Mouse (Mus musculus): ENCODE measurements at regions not wholly inside any gene's neighbourhood (a gene's known extent, or its start where the extent isn't known, plus 50 kb on each side); places are given as distances from the start of the nearest gene placed in this dataset.

GRCm38 (mm10) chr12:16052353-16052752 lies 235.6 kb upstream of the Trib2 start:
- TF ChIP-seq SIN3A (IDR thresholded peaks at IDR 0.05; ENCODE audit: low read length) (no peak), POLR2AphosphoS2 (IDR thresholded peaks at IDR 0.05; ENCODE audit: low read length) (no peak), RCOR1 (IDR thresholded peaks at IDR 0.05; ENCODE audit: low read depth, low read length) (no peak), GATA1 (IDR thresholded peaks at IDR 0.05; ENCODE audit: low read depth, low read length) (no peak), MAFK (IDR thresholded peaks at IDR 0.05; ENCODE audit: borderline replicate concordance, low read depth, low read length) (no peak), CTCF (IDR thresholded peaks at IDR 0.05 in 2 of 3, conservative IDR thresholded peaks at IDR 0.05 in 1 of 3; ENCODE audit: control insufficient read depth in 1 of 3, insufficient read depth in 1 of 3, low read depth in 2 of 3, low read length in 3 of 3, poor library complexity in 1 of 3, severe bottlenecking in 1 of 3) (no peak), CHD2 (IDR thresholded peaks at IDR 0.05; ENCODE audit: low read length) (no peak)
- H3K36me3 ChIP-seq (ENCODE audit: control insufficient read depth in 1 of 2, insufficient read depth in 2 of 2, low read length in 2 of 2), result peaks cover 0 to 23% of the 10 kb centered on the region in 2 experiments; a peak in 2 of 4 replicates
- H3K79me2 ChIP-seq (ENCODE audit: control insufficient read depth, insufficient read depth, low read length, poor library complexity), result no peaks in the 10 kb centered on the region
- no peak overlapping the region for H3K27ac ChIP-seq (ENCODE audit: control insufficient read depth, low read depth, low read length)
- no peak for DNase-seq (ENCODE audit: low read depth, low spot score)
- peaks cover 25 to 31% of the 10 kb centered on the region in 2 experiments for H3K4me1 ChIP-seq (ENCODE audit: control insufficient read depth in 1 of 2, insufficient read depth in 2 of 2, low read length in 2 of 2)
- H3K9me3 ChIP-seq (replicated peaks; ENCODE audit: insufficient read depth, low read length), result no peaks in the 10 kb centered on the region
- no peak overlapping the region for H3K4me3 ChIP-seq (ENCODE audit: control insufficient read depth in 1 of 2, insufficient read depth in 1 of 2, low read depth in 2 of 2, low read length in 2 of 2)
- no peaks in the 10 kb centered on the region for H3K27me3 ChIP-seq (ENCODE audit: control insufficient read depth in 1 of 2, insufficient read depth in 2 of 2, low read length in 2 of 2)
- no peak overlapping the region for H3K9ac ChIP-seq (ENCODE audit: control insufficient read depth, low read depth, low read length, poor library complexity, severe bottlenecking)

- Histone ChIP-seq H3K9ac (ENCODE audit: control insufficient read depth, low read depth, low read length, poor library complexity, severe bottlenecking) (no peak overlapping the region), H3K9me3 (replicated peaks; ENCODE audit: insufficient read depth, low read length) (no peaks in the 10 kb centered on the region), H3K27ac (ENCODE audit: control insufficient read depth, low read depth, low read length) (no peak overlapping the region), H3K4me1 (ENCODE audit: control insufficient read depth in 1 of 2, insufficient read depth in 2 of 2, low read length in 2 of 2) (peaks cover 28 to 35% of the 10 kb centered on the region in 2 experiments), H3K27me3 (ENCODE audit: control insufficient read depth in 1 of 2, insufficient read depth in 2 of 2, low read length in 2 of 2) (no peaks in the 10 kb centered on the region), H3K36me3 (ENCODE audit: control insufficient read depth in 1 of 2, insufficient read depth in 2 of 2, low read length in 2 of 2) (peaks cover 0 to 30% of the 10 kb centered on the region in 2 experiments; a peak in 2 of 4 replicates), H3K4me3 (ENCODE audit: control insufficient read depth in 1 of 2, insufficient read depth in 1 of 2, low read depth in 2 of 2, low read length in 2 of 2) (no peak overlapping the region), H3K79me2 (ENCODE audit: control insufficient read depth, insufficient read depth, low read length, poor library complexity) (no peaks in the 10 kb centered on the region)
- DNase-seq (ENCODE audit: low read depth, low spot score), result peak; percentile 57
- no peak for TF ChIP-seq CHD1 (IDR thresholded peaks at IDR 0.05; ENCODE audit: low read depth, low read length)
- TF ChIP-seq EP300 (IDR thresholded peaks at IDR 0.05; ENCODE audit: low read depth in 1 of 2, low read length in 2 of 2), result peak; percentile 39 to 52; a peak in 3 of 4 replicates
Measured at GRCm38 (mm10) chr12:16051439-16051838, 234.7 kb upstream of the Trib2 start.

GRCm38 (mm10) chr12:16049545-16049944 lies 232.8 kb upstream of the Trib2 start:
- no peaks in the 10 kb centered on the region for H3K9me3 ChIP-seq (replicated peaks; ENCODE audit: insufficient read depth, low read length)
- DNase-seq (ENCODE audit: low read depth, low spot score), result peak; percentile 24
- H3K27ac ChIP-seq (ENCODE audit: control insufficient read depth, low read depth, low read length), result peak overlapping the region; percentile 51; the same call in 1 of the 2 replicates
- no peak overlapping the region; the same call in 1 of the 2 replicates for H3K9ac ChIP-seq (ENCODE audit: control insufficient read depth, low read depth, low read length, poor library complexity, severe bottlenecking)
- no peak overlapping the region for H3K4me3 ChIP-seq (ENCODE audit: control insufficient read depth in 1 of 2, insufficient read depth in 1 of 2, low read depth in 2 of 2, low read length in 2 of 2)
- H3K36me3 ChIP-seq (ENCODE audit: control insufficient read depth in 1 of 2, insufficient read depth in 2 of 2, low read length in 2 of 2), result peaks cover 0 to 44% of the 10 kb centered on the region in 2 experiments; a peak in 2 of 4 replicates
- peaks cover 39 to 44% of the 10 kb centered on the region in 2 experiments for H3K4me1 ChIP-seq (ENCODE audit: control insufficient read depth in 1 of 2, insufficient read depth in 2 of 2, low read length in 2 of 2)
- H3K79me2 ChIP-seq (ENCODE audit: control insufficient read depth, insufficient read depth, low read length, poor library complexity), result no peaks in the 10 kb centered on the region
- no peaks in the 10 kb centered on the region for H3K27me3 ChIP-seq (ENCODE audit: control insufficient read depth in 1 of 2, insufficient read depth in 2 of 2, low read length in 2 of 2)
- peak in 1 of 2 experiments; percentile 70; a peak in 2 of 4 replicates for TF ChIP-seq EP300 (IDR thresholded peaks at IDR 0.05; ENCODE audit: low read depth in 1 of 2, low read length in 2 of 2)
- TF ChIP-seq TBP (IDR thresholded peaks at IDR 0.05; ENCODE audit: low read depth, low read length), result no peak
- no peak for TF ChIP-seq NRF1 (IDR thresholded peaks at IDR 0.05; ENCODE audit: insufficient read depth, low read depth, low read length, poor library complexity, severe bottlenecking)
- TF ChIP-seq KAT2A (conservative IDR thresholded peaks at IDR 0.05; ENCODE audit: low read depth, low read length), result no peak
- peak; percentile 54; the same call in 1 of the 2 replicates for TF ChIP-seq ETS1 (IDR thresholded peaks at IDR 0.05; ENCODE audit: low read depth, low read length)
- TF ChIP-seq GABPA (IDR thresholded peaks at IDR 0.05; ENCODE audit: low read depth, low read length), result no peak

All from MEL (cell line).